Mouse (Mus musculus) adrenal gland, adult 2 months (tissue): Measurements from ENCODE around the gene Fam166a. TPM values are rescaled to one million over a fixed set of nuclear protein-coding genes. Genes with fewer than 3 reads are reported as not detected.

Experiments used
- DNase-seq: peaks from one replicate; pipeline ENCODE4 v3.0.0; 2021
- polyA plus RNA-seq: library from polyadenylated mRNA; depleted of rRNA; stranded (reverse); fragments of >200 nt; gene quantifications from 2 replicates; pipeline ENCODE4 v1.2.3, GENCODE M21; 2012
- total RNA-seq, 2 experiments: library from RNA; stranded (reverse); gene quantifications; 2 replicates each; pipeline ENCODE4 v1.2.3; 2021

Fam166a gene
- total and polyA plus RNA-seq, 3 experiments: 0.15 TPM; not detected in 2

DNA sequence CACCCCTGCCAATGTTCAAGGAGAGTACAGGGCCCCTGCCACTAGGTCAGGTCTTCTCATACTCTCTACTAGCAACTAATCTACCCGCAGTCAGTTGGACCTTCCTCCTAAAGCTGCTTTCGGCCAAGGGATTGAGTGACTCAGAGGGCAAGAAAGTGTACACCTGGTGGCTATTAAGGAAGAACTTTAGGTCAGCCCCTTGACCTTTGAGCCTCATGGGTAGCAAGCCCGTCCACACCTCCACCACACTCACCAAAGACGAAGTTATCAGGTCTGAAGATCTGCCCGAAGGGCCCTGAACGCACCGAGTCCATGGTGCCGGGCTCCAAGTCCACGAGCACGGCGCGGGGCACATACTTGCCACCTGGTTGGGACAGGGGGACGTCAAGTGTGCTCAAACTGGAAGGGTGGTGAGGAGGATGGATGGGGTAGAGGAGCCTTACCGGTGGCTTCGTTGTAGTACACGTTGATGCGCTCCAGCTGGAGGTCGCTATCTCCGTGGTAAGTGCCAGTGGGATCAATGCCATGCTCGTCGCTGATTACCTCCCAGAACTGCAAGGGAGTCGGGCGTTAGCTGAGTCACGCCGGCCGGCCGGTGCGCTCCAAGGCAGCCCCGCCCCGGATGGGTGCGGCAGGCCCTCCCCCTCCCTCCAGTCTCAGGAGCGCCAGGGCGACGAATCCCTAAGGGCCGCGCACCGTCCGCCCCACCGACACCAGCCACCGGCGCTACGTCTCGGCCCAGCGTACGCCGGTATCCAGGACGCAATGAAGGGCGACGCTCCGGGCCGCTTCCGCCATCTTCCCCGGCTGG, 5.3 kb downstream of the Fam166a start:
- DNase-seq: peak; percentile 94

DNA sequence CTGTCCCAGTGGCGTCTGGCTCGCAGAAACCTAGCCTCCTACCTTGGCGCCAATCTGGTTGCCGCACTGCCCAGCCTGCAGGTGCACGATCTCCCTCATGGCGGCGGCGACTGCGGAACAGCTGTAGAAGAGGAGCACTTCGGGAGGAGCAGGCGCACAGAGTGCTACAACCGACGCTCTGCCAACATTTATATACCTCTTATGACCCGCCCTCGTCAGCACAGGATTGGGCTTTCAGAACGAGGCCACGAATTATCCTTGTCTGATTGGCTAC, 5.9 kb downstream of the Fam166a start, which contains the start of gene Tubb4b:
Gene Tubb4b (minus strand): TSS at position 211 of the 274 bp plus-strand sequence.
- no peak for DNase-seq

DNA sequence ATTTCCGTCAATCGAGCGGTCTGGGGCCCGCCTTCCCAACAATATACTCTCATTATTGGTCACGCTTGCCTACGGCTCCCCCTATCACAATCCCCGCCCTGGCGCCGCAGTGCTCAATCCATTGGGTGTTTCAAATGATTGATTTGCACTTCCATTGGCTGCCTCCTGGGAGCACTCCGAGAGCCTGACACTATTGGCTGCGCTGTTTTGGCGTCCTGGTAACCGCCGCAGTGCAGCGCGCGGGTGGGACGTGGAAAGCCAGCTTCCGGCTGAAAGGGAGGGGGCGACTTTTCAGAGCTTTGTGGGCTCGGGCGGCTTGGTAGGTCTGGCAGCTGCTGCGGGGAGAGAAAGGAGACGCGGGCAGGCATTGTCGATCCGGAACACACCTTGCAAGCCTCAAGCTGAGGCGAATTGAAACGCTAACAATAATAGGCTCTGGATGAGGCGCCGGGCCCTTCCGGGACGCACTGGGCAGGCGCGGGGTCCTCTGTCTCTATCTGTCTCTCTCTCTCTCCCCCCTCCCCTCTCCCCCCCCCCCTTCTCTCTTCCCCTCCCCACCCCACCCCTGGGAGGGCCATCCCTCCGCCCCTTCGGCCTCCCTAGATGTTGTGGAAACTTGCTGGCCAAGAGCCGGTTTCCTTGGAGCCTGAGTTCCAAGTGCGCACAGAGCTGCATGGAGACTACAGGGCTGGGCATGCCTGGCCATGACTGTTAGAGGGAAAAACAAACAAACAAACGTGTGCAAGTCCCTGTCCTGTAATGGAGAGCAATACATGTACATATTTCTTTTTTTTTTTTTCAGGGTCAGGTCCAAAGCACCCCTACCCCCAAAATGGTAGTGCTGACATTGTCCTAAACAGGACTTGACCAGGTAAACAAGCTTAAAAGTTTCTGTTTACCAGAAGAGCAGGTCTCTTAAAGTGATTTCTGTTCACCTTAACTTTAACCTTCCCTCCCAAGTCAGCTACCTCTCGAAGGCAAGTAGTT, 6.5 kb downstream of the Fam166a start:
- peak; percentile 99 for DNase-seq

DNA sequence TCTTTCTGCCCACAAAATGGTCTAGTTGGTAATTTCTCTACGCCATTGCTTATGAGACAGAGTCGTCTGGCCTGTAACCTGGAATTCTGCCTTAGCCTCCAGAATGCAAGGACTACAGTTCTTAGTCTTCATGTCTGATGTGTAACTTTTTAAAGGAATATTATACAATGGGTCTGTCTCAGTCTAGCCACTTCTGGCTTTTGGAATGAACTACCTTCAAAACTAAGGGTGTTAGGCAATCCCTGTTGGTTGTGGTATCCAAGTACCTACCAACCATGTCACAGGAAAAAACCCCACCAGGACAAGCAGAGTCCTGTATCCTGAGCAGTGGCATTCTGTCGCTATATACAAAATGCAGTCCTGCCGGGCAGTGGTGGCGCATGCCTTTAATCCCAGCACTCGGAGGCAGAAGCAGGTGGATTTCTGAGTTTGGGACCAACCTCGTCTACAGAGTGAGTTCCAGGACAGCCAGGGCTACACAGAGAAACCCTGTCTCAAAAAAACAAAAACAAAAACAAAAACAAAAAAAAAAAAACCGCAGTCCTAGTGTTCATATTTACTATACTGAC, 7.3 kb downstream of the Fam166a start:
- no peak for DNase-seq

DNA sequence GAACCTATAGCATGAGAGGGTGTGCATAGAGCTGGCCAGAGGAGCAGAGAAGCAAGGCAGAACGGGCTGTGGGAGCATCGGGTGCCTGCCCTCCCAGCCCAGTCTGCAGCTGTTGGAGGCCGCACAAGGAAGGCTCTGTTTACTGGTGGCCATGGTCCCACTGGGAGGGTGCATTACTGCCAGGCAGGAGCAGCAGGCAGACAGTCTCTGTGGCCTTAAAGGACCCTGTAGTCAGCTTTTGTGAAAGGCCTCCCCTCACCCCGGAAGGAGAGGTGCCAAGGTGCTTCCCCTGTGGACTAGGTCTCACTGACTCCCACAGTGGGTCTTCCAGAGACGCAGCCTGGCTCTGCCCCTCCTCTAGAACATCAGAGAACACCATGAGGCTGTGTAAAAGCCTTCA, 8.3 kb downstream of the Fam166a start:
- DNase-seq: no peak

DNA sequence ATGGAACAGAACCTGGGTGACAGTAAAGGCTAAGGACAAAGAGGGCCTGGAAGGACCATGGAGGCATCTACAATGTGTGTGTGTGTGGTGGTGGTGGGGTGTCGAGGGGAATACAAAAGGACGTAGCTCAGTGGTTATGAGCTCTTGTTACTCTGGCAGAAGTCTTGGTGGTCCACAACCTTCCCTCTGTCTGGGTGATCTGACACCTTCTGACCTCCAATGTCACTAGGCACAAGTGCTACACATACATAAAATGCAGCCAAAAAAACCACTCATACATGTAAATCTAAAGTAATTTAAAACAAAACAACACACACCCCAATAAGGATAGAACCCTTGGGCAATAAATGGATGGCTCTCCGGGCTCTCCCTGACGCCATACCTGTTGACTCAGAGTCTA, 8.9 kb downstream of the Fam166a start:
- no peak for DNase-seq

DNA sequence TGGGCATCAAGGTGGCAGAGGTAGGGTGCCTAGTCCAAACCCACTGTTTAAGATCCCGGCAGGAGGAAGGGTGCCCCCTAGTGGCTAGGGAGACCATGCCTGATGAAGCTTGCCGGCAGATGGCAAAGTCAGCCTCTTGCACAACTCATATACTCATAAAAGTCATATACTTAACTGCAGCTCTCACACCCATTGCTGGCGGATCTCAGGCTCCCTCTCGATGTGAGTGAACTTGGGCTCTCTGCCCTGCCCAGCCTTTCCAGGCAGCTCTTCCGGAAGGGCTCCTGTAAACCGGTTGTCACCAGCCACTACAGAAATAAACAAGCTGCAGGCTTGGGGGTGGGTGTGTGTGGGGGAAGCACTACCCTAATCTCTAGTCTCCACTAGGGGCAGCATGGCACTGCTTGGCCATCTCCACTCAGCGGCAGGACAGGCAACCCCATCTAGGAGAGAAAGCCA, 9.9 kb downstream of the Fam166a start:
- DNase-seq: peak; percentile 90

DNA sequence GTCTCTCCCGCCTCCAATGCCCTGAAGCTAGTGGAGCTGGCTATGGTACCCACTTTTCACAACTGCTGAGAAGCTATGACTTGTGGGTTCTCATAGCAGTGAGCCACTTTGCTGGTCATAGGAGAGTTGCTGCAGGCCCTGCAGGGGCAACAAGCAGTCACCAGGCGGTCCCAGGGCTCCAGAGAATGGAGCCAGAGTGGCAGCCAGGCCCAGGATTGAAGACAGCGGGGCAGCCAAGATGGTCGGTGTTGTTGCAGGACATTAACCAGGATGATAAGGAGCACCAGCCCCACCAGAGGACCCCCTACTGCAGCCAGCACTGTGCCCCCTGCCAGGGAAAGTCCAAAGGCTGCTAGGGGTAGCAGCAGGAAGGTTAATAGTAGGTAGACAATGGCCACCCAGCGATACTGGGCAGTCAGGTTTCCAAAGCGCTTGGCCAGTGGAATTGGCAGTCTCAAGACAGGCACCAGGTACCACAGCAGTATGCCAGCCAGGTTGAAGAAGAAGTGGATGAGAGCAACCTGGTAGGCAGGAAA, 10.5 kb downstream of the Fam166a start:
- no peak for DNase-seq

DNA sequence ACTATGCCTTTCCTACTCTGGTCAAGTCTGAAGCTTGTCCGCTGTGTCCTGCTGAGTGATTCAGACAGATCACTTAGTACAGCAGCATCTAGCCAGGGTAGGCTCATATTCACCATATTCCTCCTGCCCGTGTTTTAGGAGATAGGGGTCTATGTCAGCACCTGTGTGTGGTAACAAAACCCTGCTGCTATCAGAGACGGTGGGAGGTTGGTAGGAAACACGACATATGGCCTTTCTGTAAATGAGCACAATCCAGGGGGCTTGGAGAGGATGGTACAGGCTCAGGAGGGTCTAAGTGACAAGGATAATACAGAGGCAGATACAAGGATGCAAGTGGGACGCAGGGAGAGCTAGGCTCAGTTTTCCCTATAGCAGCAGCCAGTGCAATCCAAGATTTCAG, 11.0 kb downstream of the Fam166a start:
- no peak for DNase-seq

DNA sequence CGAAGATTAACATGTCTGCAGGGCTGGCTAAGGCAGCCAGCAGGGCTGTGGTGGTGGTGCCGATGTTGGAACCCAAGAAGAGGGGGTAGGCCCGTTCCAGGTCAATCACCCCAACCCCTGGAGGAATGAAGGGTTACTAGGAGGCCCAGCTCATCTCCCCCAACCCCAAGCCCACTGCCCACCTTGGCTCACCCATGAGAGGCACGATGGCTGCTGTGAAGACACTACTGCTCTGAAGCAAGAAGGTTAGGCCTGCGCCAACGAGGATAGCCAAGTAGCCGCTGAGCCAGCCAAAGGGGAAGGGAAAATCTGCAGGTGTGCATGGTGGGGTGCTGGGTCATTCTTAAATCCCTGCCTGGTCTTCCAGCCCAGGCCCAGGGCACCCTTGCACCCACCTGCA, 12.0 kb downstream of the Fam166a start:
- DNase-seq: no peak

DNA sequence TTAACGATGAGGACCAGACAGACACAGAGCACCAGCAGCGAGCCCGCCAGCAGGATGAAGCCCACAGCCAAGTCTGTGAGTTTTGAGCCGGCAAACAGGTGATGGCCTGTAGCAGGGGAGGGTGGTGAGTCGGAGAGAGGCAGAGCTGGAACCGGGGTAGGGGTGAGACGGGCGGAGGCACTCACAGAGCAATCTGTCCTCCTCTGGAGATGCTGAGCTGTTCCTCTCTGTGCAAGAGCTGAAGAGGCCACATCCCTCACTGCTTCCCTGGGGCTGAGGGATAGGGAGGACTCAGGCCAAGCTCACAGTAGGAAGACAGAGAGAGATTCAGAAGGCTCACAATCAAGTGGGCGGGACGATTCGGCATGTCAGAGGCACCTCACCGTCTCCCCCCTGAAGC, 12.5 kb downstream of the Fam166a start:
- no peak for DNase-seq

DNA sequence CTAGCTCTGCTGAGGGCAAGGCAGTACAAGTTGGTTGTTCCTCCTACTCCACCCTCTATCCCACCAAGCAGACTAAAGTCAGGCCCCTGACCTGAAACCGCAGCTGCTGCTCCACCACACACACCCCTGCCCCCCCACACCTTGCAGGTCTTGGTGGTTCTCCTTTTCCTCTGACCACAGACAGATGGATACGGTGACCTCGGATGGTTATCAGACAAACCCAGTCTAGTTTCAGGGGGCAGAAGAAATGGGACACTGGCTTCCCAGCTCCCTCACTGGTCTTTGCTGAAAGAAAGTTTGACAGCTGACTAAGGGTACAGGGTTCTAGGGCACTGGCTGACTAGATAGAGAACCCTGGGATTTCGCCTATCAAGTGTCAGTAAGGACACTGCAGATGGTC, 14.9 kb downstream of the Fam166a start:
- DNase-seq: no peak

DNA sequence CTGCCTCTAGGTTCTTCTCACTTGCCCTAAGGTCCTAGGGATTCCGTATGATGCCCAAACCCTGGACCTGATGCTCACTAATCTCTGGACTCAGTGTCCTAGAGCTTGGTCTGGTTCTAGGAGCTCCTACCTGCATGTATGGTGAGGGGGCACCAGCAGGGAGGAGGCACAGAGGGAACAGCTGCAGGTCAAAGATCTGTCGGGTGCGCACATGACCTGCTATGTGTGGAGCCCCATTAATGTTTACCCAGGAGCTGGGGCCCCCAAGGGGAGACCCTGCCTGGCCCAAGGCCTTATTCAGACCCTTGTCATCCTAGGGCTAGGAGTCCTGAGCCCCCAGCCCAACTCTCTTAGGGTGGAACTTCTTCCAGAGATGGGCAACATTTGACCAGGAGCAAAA, 15.5 kb downstream of the Fam166a start, which contains the start of gene Slc34a3:
Gene Slc34a3 (minus strand): TSS at position 315 of the 400 bp plus-strand sequence.
- no peak for DNase-seq

DNA sequence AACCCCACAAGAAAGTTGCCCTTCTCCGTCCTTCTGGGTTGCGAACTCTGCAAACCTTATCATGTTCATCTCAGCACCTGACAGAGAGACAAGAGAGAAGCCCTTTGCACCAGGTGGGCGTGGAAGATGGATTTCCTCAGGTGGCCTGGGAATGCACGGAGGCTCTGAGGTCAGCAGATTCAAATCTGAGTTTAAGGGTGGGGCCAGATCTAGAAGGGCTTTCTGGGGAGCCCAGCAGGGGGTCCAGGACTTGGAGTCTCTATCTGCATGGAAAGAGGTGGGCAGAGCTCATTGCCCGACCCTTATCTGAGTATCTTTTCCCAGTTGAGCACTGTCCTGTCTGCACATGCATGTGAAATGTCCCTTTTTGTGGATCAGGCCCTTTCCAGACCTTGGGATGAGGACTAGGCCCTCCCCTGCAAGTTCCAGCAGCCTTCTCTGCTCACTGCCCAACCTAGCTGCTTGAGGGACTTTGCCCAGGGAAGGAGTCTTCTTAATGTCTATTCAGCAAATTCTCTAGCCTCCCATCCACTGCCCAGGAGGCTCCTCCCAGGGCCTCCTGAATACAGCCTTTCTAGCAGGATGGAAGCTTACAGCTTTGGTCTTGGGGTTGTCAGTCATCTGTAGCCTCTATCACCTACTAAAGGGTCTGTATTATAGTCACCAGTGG, 16.1 kb downstream of the Fam166a start:
- DNase-seq: no peak

DNA sequence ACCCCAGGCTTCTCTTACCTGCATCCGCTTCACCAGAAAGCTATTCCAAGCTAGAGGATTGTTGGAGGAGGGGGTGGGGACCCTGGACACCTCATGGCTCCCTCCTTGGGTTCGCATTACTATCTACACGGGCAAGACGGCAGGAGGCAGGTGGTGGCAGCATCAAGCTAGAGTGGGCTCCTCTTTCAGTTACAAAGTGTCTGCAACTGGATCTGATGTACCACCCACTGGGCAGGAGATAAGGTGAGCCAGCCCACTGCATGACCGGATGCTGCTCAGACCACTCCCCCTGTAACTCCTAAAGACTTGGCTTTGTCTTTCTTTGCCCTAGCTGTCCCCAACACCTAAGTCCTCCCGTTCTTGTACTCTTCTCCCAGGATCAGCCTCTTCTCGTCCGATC, 18.1 kb downstream of the Fam166a start, which contains the start of gene Rnf224:
Gene Rnf224 (minus strand): TSS at position 174 of the 400 bp plus-strand sequence.
- no peak for DNase-seq

DNA sequence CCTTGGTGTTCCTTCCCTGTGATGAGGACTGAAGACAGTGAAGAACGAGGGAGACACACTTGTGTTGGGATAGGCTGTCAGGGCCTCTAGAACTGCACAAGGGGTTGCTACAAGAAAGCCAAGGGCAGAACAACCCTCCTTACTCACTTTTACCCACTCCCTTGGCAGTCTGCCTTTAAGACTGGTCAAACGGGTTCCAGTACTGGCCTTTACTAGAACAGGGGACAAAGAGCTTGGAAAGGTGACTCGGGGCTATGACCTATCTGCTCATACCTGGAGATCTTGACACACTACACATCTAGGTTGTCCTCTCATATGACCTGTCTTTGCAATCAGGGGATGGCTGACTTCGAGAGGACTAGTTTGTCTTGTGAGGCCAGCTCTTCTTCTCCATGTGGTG, 19.0 kb downstream of the Fam166a start:
- DNase-seq: no peak

DNA sequence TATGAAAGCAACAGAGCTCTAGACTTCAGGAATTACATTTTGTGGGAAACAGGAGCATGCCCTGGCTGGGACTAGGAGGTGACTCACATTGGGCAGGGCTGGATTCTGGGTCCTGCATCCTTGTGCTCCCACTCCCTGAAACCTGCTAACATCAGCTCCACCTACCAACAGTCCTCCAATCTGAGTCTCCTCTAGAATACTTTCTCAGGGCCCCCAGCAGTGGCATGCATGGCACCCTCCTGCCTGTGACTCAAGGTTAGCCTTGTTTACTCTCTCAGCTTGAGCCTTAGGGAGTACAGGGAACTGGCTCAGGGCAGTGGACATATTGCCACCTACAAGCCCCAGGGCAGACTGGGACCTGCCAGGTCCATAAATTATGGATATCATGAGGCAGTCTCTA, 19.6 kb downstream of the Fam166a start:
- no peak for DNase-seq

DNA sequence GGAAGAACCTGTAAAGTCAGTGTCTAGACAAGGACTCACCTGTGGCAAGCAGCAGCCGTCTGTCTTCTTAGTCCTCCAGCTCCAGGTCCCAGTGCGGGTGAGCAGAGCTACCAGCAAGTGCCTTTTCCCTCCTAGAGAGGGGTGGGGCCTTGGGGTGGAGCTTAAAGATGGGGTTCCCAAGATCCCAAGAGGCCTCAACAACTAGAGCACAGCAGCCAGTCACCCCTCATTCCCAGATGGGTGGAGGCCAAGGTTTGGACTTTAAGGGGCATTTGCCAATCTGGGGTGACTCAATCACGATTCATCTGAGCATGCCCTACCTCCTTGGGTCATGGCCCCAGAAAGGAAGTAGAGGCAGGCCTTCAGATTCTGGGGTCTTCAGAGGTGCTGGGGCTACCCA, 21.2 kb downstream of the Fam166a start:
- no peak for DNase-seq

DNA sequence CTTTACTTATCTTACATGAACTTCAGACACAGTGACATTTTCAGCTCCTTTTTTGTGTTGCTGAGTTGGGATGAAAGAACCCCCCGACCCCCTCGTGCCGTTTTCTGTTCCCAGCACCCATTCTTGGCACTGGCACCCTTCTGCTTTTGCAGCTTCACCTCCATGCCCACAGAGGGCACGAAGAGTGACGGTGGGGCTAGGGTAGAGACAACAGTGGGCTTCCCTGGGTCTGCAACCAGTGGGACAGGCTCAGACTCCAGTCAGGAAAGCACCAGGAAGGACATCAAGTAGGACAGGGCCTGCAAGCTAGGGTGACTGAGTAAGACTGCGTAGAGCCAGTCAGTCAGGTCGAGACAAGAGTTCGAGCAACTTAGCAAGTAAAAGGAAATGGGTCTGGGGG, 21.8 kb downstream of the Fam166a start:
- no peak for DNase-seq

DNA sequence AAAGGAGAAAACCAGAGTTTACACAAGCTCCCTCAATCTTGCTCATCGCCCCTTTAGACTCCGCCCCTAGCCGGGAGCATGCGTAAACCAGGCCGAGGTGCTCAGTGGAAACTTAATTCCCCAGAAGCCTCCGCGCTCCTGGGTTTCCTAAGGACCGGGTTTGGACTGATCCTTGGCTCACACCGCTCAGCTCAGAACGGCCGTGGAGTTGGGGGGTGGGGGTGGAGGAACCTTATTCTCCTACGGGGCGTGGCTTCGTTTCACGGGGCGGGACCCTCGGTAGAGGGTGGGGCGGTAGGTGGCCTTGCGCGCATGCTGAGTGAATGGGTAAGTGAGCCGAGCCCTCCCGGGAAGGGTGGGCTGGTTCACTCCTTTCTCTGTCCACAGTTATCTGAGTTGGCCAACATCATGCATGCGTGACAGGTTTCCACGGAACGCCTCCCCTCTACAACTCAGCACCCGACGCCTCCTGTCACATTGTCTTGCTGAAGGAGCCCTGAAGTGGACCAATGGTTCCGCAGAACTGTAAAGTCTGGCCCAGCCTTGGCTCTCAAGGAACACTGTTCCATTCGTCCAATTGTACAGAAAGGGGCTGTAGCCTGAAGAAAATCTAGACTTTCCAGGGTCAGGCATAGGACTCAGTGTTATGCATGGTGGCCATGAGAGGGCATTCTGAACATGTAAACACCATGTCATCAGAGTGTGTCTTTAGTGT, 22.3 kb downstream of the Fam166a start:
- peak; percentile 86 for DNase-seq

DNA sequence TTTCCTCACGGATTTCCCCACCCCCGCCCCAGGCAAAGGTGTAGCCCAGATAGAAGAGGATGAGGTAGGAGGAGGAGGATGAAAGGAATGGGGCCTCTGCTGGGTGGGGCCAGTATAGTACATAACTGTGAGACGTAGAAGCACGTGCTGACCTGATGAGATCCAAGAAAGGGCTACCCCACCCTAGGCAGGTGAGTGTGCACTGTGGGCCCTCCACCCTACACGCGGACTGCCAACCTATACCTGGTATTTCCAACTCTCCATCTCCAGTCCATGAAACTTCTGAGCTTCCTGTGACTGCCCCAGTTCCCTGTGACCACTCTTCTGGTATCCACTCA, 22.9 kb downstream of the Fam166a start:
- no peak for DNase-seq
